Mouse (Mus musculus) heart, adult 2 months (tissue): ENCODE results near the gene Slpi.

Source experiments
- CTCF ChIP-seq: fragments of 200-600 bp; IDR thresholded peaks from 2 replicates; pipeline ENCODE4 v1.8.1; 2022; ENCODE audit warnings: antibody characterized with exemption, mild to moderate bottlenecking, moderate library complexity
- EP300 ChIP-seq: fragments of 200-500 bp; IDR thresholded peaks from 2 replicates; pipeline ENCODE4 v1.6.1; 2011; ENCODE audit warnings: low read depth, low read length, control low read depth; ENCODE audit not compliant: insufficient read depth
- POLR2A ChIP-seq: fragments of 200-500 bp; IDR thresholded peaks from 2 replicates; pipeline ENCODE4 v1.6.1; 2011; ENCODE audit warnings: mild to moderate bottlenecking, low read depth, low read length, control low read depth; ENCODE audit not compliant: insufficient read depth

DNA sequence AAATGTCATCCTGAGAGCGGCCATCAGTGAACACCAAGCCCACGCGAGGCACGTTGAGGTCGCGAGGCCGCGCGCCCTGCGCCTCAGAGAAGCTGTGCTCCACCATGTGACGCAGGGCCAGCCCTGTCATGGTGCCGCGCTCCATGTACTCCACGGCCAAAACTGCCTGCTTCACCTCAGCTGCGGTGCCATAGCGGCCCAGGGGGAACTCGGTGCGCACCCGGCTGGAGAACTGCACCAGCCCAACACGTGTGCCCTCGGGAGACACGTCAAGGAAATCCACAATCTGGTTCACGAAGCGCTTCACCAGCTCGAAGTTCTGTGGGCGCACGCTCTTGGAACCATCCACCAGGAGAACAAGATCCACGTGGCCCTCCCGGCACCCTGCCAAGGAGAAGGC is 4.2 kb upstream of the Slpi start:
- TF ChIP-seq POLR2A (no peak), CTCF (no peak), EP300 (no peak)
